Comparison of ENCODE assay signal across 17 mouse cellular contexts in the genomic region with DNA sequence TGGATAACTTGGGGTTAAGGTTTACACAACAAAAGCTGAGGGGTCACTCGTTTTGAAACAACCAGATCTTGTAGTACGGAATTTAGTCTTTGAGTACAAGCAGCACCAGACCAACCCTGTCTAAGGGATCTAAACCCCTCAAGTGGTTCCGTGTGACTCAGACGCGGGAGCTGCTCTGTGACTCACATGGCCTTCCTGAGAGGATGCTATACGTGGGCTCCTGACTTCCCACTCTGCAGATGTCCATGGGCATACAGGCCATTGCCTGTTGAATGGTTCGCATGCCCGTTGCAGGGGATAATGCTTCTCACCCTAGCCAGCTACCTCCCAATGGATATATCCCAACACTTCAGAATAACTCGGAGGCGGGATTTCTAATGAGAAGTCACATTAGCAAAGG.
DNase-seq lines count a peak whose midpoint lies in the region; ATAC-seq lines count a peak whose summit lies in the region.
"Had no signal": no experiment of that assay in that cellular context is flagged by ENCODE, and none has a peak within 500 bp of the region (broad histone marks: within the 10 kb centered on the region; RNA-seq: fewer than 3 reads in every experiment).

No protein-coding gene starts in this region.

- DNase-seq in frontal cortex, postnatal 36 days (ENCODE audit: low spot score in 2 of 2), result no peak
- DNase-seq in right cerebral cortex, adult 18-20 months, result peak; percentile 61
- DNase-seq in right cerebral cortex, postnatal 4 days, result no peak
- peak; percentile 44 for DNase-seq in 3T3-L1 (ENCODE audit: low read depth, low spot score)
- DNase-seq in spleen, adult 12 weeks (ENCODE audit: low spot score), result no peak
- DNase-seq: adrenal gland, adult 2 months; adrenal gland, postnatal 10 days; adrenal gland, postnatal 25 days; cerebellum, adult 11-12 months; cerebellum, adult 2 months; cerebellum, adult 9-10 months; cerebellum, postnatal 10 days; cerebellum, postnatal 25 days; forebrain, postnatal 0 days had no signal

- peak; percentile 96 for ATAC-seq in frontal cortex, adult (ENCODE audit: low TSS enrichment)
- ATAC-seq: forebrain, embryonic 13.5 days; forebrain, embryonic 15.5 days; forebrain, postnatal 0 days had no signal

Comparison
In these comparisons a context has a peak if more than half of its experiments do, and no peak if none do; other contexts are left out.
1. DNase-seq: peak in right cerebral cortex, adult 18-20 months (single experiment) and 3T3-L1 (single experiment); none in frontal cortex, postnatal 36 days (0 of 2), right cerebral cortex, postnatal 4 days (single experiment) and spleen, adult 12 weeks (single experiment).